Mouse (Mus musculus) spleen, adult 2 months (tissue): Measurements from ENCODE around the gene Arhgef33.

Experiments
- CTCF ChIP-seq: fragments of 200-500 bp; IDR thresholded peaks from 2 replicates; pipeline ENCODE4 v1.5.1; 2011; ENCODE audit warnings: mild to moderate bottlenecking, inconsistent platforms; ENCODE audit not compliant: insufficient read depth, insufficient read length, insufficient replicate concordance; ENCODE audit errors: extremely low read depth
- POLR2A ChIP-seq: fragments of 200-500 bp; IDR thresholded peaks from 2 replicates; pipeline ENCODE4 v1.6.1; 2011; ENCODE audit warnings: low read depth, low read length, inconsistent platforms

DNA sequence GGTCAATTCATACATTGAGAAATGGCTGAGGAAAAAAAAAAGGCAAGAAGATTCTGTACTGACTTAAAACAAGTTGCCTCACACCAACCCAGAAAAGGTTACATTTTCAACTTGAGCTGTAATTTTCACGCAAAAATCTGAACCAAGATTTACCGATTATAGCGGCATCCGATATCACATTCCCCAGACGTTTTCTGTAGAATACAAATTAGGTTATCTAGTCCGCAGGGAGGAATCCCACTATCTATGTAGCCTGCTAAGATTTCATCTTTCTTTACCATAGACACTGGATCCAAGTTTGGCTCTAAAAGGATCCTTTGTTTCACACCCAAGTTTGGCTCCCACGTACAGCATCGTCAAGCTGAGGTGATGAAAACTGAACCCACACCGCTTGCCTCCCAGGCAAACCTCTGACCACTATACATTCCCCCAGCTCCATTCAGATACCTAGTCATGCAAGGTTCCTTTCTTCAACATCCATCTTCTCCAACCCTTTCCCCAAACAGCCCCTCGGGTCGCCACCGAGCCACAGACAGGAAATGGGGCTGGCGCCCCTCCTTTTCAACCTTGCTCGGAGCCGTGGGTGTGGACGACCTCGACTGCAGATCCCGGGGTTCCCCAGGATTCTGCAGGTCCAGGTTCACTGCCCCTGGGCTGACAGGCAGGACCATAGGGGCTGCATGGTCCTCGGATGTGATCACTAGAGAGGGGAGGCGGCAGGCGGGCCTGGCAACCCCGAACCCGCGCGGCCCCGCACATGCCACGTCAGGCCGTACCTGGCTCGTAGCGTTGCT lies 17.7 kb upstream of the Arhgef33 start:
- TF ChIP-seq CTCF (no peak), POLR2A (no peak)
